Mouse (Mus musculus) bone marrow, adult 2 months (tissue): Measurements from ENCODE around the gene Sav1.

Experiments used
- CTCF ChIP-seq: fragments of 200-500 bp; IDR thresholded peaks from 2 replicates; pipeline ENCODE4 v1.5.1; 2011; ENCODE audit warnings: low read length, control low read depth; ENCODE audit not compliant: control insufficient read depth, insufficient read depth
- POLR2A ChIP-seq: fragments of 200-500 bp; IDR thresholded peaks from 2 replicates; pipeline ENCODE4 v1.6.1; 2011; ENCODE audit warnings: low read depth, mild to moderate bottlenecking, control low read depth, low read length, borderline replicate concordance; ENCODE audit not compliant: control insufficient read depth

DNA sequence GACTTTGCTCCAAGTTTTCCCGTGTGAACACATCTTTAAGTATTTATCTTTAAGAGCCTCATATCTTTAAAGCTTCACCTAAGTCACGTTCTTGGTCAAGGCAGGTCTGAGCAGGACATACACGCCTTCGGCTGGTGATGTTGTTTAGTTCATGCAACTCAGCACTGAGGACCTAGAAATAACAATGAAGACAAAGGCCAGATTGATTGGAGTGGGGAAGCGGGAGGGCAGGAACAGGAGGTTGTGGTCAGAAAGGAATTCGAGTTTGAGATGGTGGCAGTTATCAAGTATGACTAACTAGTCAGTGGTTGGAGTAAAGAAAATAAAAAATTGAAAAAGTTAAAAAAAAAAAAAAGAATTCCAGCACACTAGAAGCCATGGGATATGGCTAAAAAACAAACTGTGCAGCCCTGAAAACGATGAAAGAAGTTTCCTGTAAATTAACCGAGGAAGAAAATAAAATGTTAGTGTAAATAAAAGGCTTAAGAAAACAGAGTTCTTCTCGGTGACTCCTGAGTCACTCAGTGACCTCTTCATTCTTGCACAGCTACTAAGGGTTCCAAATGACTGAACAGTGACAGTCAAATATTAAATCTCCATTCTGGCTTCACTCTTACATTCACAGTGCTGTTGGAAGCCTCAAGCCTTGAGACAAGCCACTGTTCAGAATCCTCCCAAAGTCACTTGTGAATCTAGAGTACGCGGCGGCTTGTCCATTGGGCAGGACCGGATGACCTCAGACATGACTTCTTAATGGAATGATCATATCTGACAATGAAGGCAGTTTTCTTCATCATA is 11.6 kb upstream of the Sav1 start:
- TF ChIP-seq POLR2A (no peak), CTCF (no peak)
